Mouse (Mus musculus) cortical plate, adult 2 months (tissue): ENCODE results near the gene Orm2.

ENCODE experiments used
- CTCF ChIP-seq: fragments of 200-500 bp; IDR thresholded peaks from 2 replicates; pipeline ENCODE4 v1.5.1; 2011; ENCODE audit warnings: mild to moderate bottlenecking, control low read depth, low read length; ENCODE audit not compliant: insufficient read depth; ENCODE audit errors: extremely low read depth
- POLR2A ChIP-seq: fragments of 200-500 bp; IDR thresholded peaks from 2 replicates; pipeline ENCODE4 v1.6.1; 2011; ENCODE audit warnings: mild to moderate bottlenecking, low read length, control low read depth; ENCODE audit not compliant: insufficient read depth; ENCODE audit errors: extremely low read depth

- TF ChIP-seq CTCF (no peak), POLR2A (no peak)
These were observed 23.5 kb downstream of the Orm2 start for GRCm38 (mm10) chr4:63385784-63386183.
